Mouse (Mus musculus): ENCODE measurements around the gene Vax1.

Gene Vax1

DNA sequence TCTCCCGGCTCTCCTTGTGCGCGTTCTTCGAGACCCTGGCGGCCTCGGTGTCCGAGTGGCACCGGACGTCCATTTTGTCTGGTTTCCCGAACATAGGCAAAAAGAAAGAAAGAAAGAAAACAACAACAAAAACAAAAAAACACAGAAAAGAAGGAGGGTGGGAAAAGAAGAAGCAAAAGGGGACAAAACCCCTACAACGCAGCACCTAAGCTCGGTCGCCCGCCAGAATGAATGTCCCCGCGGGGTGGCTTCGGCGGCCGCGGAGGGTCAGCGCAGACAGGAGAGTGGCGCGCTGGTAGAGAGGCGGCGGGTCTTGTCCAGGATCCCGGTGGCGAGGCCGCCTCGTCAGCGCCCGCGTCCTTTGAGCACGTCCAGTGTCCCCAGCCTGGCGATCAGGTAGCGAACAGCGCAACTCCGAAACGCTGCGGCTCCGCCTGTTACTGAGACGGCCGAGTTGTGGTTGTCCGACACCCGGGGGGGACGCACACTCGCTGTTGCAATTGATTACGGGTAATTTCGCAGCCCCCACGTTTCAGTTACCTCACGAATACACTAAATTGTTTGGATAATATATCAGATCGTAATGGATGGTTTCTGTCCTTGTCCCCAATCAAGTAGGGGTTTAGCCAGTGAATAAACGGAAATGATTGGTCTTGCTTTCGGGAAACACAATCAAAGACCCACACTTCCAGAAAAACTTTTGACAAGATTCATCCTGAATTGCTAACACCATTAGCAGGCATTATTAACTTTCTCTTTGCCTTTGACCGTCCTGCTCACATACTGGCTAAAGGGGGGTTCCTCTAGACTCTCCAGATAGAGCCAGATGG, at the start of gene Vax1:
Gene Vax1 (minus strand): TSS at position 121 of the 830 bp plus-strand sequence.
- no peak for DNase-seq (ENCODE audit: low read depth, low spot score)

DNA sequence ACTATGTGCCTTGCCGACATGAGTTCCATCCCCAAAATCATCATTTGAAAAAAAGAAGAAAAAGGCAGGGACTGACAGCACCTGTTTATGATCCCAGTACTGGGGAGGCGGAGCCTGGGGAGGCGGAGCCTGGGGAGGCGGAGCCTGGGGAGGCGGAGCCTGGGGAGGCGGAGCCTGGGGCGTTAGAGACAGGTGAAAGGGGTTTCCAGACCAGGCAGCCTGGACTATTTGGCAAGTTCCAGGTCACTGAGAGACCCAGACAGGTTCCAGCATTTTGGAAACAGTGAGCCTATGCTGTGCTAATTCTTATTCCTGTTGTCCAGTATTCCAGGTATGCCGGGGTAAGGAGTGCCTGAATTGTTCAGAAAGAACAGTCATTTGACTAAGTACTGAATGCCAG, 49.1 kb upstream of the Vax1 start, which contains the start of gene Kcnk18:
Gene Kcnk18 (plus strand): TSS at position 224 of the 400 bp plus-strand sequence.
- no peak for DNase-seq (ENCODE audit: low read depth, low spot score)

DNA sequence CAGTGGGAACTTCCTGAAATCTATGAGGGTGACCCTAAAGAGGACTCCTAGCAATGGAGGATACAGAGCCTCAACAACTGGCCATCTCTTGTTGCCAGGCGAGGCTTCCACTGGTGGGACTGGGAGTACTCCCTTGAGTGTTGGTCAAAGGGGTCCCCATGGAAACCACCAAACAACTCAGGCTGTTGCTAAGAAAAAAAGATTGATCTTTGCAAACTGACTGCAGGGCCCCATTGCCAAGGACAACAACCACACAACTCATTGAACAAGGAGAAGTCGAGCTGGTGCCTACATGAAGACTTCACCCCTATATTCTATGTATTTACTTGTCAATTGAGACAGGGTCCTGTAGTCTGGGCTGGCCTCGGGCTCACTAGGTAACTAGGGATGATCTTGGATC, 47.0 kb upstream of the Vax1 start:
- no peak for DNase-seq (ENCODE audit: low read depth, low spot score)

DNA sequence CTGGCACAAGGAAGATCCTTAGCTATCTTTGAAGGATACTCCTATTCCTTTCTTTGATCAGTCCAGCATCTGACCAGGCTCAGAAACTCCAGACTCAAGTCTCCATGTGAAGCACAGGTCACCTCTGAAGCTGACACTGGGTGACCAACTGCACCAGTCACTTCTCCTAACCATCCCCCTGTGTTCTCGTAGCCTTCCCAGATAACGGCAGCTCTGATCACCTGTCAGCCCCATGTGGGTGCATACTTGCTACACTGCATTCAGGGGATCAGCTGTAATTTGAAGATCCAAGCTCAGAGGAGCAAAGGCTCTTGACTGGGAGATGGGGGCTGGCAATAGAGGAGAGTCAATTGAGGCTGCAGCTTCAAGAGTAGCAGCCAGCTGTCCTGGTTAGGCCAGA, 39.1 kb upstream of the Vax1 start:
- no peak for DNase-seq (ENCODE audit: low read depth, low spot score)

DNA sequence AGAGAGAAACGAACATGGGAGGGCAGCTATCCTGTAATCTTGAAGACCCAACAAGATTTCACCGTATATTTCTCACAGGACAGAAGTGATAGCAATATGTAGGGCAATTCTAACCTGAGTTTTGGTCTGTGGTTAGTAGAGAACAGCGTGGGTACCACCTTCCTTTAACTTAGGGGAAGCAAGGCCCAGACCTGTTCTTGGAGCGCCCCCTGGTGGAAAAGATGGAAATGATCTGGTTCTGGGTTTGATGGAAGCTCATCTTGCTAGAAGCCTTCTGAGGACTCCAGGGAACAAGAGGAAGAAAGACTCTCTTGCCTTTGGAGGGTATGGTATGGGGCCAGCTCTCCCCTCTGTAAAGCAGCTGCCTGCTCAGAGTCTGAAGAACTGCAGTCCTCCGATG, 38.6 kb upstream of the Vax1 start:
- peak; percentile 42 for DNase-seq (ENCODE audit: low read depth, low spot score)

DNA sequence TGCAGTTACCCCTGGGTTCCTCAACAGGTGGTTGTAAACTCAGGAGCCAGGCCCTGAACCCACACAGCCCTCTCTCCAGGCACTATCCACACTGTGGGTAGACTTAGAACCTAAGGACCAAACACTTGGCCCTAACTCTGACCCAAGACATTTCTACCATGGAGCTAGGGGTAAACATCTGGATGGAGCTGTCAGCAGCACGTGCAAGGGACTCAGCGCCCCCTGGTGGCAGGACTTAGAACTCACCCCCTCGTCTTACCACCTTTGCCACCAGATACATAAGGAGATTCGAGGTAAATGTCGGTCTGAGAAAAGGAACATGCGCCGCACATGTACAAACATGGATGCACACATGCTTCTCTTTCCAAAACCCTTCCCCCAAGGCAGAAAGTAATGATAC, 28.3 kb upstream of the Vax1 start:
- peak; percentile 40 for DNase-seq (ENCODE audit: low read depth, low spot score)

DNA sequence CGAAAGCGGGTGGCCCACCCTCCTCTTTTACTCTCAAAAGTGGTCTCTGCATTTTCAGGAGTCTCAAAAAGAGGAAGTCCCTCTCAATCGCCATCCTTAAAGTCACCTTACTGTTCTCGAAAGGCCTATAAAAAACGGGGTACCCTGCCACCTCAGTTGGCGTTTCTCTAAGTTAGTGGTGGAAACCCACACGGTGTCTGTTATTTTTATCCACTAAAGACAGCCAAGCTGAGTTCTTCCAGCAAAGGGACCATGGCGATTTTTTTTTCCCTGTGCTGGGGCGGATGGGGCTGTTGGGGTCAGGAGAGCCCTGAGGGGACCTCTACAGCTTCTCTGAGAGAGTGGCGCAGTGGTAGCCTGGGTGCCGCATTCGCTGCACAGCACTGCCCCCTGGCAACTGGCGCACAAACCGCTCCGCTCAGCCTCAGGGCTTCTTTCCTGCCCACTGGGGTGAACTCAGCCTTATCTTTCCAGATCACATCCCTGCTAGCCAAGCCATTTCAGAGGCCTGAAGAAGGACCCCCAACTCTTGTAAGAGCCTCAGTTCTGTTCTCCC, 26.3 kb upstream of the Vax1 start:
- DNase-seq (ENCODE audit: low read depth, low spot score) = no peak

DNA sequence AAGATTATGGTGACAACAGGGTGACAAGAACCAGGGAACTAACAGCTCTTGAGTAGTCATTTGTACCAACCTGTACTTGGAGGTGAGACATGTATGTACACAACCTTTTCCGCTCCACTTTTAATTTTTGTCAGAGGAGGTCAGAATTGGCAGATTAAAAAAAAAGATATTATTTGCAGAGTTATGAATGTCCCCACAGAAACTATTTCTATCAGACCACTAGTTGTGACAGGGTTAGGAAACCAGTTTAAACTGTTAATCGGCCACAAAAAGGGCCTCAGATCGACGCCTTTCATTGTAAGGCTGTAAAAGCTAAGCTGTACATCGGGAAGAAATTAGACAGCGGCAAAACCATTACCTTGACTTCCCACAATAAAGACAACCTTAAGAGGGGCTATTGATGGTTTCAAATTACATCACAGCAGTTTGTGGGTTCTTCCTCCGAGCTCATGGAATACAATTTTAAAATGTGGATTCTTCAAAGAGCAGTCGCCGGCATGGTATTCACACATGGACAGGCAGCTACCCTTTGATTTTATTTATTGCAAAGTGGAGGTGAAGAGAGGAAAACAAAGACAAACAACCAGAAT, 25.4 kb upstream of the Vax1 start:
- DNase-seq (ENCODE audit: low read depth, low spot score) = no peak

DNA sequence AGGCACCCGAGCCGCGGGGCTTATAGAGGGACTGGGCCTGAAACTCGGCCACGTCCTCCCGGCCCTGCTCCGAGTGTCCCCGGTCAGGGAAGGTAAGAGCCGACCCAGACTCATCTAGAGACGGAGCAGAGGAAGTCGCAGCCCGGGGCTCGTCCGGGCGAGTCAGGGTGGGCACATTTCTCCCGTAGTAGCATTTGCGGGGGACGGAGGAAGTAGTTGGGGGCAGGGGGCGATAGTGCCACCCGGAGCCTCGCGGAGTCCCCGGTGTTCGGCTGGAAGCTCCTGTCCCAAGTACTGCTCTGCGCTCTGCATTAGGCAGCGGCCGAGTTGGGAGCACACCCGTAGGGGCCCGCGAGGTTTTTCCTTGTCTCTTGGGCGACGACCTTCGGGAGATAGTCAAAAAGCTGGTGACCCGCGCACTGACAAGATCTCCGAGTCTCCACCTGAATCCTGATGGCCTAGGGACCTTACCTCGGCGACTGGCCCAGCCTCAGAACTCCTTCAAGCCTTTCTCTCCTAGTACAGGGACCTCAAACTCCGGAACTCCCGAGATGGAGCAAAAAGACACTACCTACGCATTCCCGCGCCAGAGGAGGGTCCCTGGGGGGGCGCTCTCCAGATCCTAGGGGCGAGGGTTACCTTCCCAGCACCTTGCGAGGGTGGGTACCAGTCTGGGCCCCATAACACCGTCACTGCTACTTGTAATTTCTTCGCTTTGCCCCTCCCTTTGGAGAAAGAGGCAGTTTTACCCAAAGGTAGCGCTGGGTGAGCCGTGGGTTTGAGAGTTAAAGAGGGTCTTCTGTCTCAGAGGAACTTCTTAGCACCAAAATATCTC, 24.3 kb upstream of the Vax1 start:
- DNase-seq (ENCODE audit: low read depth, low spot score) = no peak

DNA sequence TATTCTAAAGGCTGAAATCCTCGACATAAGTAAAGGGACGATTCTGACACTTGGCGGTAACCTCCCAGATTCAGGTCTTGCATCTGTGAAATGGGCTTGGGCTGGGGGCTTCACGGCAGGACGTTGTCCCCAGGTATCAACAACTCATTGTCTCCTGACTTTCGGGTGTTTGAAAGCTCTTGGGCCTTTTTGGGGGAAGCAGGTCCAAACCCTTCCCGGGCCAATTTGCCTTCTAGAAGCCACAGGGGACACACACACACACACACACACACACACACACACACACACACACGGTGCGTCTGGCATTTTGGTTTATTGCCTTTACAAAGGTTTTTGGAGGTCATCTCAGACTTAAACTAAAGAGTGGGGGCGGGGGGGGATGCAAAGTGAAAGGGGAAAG, 23.6 kb upstream of the Vax1 start:
- DNase-seq (ENCODE audit: low read depth, low spot score) = no peak

DNA sequence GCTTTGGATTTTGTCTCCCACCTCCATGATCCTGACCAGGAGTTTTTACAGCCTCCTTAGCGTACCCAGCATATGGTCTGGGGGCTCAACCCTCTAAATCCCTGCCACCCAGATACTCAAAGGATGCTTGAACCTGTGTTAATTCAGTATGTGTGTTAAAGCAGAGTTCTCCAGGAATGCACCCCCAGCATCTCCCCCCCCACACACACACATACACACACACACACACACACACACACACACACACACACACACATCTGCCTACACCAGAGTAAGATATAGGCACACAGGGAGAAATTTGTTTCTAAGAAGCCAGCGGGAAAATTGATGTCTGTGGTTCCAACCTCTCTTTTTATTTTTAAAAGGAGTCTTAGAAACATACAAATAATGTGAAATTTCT, 22.6 kb upstream of the Vax1 start:
- no peak for DNase-seq (ENCODE audit: low read depth, low spot score)

DNA sequence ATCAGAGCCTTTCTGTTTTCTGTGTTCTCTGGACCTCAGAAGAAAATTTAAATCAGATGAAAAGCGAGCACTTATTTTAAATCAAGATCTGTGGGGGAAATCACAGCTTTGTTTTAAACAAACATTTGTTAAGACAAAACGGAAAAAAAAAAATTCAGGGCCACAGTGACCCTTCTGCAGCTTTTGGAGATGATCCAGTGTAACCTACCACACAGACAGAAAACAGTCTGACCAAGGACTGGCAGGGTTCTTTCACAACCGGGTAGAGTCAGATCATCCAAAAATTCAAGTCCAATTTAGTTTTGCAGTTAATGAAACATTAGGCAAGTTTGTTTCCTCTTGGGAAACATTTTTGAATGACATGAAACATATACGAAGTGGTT, 21.3 kb upstream of the Vax1 start:
- DNase-seq (ENCODE audit: low read depth, low spot score) = no peak

DNA sequence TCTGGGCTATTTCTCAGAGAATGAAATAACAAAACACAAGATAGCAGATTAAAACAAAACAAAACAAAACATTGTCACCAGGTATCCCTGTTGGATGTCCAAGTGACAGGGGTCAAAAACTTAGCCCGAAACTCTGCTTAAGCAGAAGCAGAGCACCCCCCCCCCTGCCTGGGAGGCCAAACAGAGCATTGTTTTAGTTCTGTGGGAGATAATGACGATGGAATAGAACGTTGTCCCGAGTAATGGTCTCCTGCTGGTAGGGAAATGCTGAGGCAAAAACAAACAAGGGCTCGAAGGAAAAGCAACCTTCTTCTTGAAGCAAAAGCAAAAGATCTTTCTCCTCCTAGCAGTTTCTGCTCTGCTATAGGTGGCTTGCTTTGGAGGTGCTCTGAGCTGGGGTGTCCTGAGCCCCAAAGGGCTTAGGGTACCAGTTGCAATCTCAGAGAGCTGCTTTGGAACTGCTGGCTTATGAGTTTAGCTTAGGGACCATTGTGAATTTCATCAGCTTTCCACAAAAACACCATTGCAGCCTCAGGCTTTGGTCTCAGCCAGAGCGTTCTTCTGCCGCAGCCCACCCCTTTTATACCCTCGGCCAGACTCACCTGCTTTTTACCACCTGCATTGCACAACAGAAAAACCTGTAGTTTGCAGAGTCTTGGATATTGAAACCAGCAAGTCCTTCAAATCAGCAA, 20.7 kb upstream of the Vax1 start:
- no peak for DNase-seq (ENCODE audit: low read depth, low spot score)

DNA sequence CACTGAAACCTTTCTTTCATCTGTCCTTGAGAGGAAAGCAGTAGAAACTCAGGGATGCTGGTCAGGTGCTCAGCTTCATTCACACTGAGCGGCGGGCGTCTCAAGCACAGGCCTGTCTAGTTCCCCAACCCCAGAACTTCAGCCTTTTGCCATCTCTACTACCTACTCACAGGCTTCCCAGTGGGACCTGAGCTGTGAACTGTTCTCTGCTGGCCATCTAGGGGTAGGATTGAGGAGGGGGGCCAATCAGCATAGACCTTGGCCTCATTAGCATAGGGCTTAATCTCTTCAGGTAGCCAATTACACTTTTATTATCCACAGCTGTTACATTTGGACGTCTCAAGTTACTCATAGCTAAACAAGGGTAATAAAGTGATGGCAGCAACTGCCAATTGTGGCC, 19.1 kb upstream of the Vax1 start:
- no peak for DNase-seq (ENCODE audit: low read depth, low spot score)

DNA sequence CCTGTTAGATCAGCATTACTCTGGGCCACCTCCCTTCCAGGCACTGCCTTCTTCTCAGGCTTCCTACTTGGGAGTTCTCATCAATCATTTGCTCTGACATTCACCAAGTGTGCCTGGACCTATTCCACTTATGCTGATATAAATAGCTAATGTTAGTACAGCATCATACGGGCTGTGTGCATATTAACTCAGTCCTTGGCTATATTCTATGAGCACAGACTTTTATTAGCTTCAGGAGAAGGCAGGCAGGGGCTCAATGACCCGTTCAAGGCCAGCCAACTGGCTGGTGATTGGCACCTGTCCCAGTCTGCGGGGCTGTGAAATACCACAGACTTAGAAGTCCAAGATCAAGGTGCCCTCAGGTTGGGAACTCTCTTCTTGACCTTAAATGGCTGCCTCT, 14.1 kb upstream of the Vax1 start:
- DNase-seq (ENCODE audit: low read depth, low spot score) = no peak

DNA sequence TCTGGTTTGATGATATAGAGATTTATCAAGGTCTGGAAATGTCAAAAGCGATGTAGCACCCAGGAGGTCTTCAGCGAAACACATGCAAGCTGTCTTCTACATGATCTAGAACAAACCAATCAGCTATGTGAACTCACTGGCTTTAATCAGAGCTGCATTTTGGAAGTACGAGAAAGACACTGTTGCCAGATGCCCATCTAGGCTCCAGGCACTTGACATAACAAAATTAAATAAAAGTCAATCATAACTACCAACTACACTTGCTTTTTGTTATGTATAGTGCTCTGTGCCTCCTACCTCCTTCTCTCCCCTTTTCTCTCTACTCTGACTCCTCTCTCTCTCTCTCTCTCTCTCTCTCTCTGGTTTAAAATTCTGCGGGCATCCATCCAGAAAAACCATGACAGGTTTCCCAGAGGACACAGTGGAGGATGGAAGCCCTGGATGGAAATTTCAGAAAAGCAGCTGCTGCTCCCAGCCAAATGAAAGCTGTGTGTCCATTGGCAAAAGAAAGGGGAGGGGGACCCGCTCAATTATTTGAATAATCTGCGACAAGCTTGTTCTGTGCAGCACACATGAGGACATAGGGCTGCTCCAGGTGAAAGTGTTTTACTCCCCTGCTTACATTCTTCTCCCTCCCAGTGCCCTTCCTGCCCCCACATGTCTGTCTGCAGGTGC, 3.6 kb upstream of the Vax1 start:
- no peak for DNase-seq (ENCODE audit: low read depth, low spot score)

DNA sequence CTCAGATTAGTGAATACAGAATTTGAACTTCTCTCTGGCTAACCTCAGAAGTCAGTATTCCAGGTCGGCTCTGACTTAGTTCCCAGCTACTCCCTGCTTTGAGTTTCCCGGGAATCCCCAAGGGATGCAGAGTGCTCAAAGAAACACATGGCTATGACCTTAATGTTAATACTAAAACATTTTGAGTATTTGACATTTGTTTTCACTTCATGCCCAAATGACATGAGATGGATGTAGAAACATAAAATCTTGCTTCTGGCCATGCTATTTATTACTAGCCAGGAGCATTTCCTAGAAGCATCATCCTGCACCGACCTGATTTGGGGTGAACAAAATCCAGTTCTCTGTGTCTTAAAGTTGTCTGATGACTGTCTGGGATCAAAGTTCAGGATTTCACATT, 2.9 kb upstream of the Vax1 start:
- no peak for DNase-seq (ENCODE audit: low read depth, low spot score)

DNA sequence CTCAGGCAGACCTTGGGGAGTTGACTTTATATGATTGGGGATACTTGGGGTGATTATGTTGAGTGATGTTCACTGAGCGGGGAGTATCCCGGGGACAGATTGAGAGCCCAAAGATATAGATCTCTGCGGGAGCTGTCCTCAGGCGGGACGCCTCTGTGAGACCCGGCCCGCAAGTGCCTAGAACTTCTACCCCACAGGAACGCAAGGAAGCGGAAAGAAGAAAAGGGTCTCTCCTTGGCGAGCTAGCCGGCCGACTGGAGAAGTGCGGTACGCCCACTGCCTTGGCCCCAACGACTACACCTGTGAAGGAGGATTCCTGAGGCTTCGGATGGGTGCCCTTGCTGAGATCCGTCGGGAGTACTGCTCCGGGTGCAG, 2.0 kb upstream of the Vax1 start:
- no peak for DNase-seq (ENCODE audit: low read depth, low spot score)

DNA sequence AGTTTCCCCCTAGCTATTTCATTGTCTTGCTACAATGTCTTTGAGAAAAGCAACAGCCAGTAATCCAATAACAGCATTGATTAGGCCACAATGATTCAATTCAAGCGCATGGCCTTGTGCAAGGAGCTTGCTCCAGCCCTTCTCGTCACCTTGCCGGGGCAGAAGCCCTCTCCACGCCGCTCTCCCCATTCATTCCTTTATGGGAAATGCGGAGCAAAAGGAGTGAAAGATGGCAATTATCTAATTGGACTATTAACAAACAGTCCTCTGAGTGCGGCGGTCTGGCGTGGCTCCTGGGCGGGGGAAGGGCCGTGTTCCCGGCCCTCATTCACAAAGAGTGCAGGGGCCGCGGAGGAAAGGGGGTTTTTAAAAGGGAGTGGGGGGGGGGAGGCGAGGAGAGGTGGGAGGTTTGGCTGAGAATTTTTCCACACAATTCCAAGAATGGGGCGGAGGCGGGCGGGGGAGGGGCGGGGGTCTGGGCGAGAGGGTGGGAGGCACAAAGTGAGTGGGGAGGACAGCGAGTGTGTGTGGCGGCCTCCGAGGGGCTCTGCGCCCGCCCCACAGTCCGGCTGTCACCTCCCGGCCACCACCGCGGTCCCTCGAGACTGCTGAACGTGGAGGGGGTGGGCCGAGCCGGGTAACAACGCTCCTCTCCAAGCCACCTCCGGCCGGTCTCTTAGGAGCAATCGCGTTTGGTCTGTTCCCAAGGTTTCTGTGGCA, 1.5 kb upstream of the Vax1 start:
- no peak for DNase-seq (ENCODE audit: low read depth, low spot score)

DNA sequence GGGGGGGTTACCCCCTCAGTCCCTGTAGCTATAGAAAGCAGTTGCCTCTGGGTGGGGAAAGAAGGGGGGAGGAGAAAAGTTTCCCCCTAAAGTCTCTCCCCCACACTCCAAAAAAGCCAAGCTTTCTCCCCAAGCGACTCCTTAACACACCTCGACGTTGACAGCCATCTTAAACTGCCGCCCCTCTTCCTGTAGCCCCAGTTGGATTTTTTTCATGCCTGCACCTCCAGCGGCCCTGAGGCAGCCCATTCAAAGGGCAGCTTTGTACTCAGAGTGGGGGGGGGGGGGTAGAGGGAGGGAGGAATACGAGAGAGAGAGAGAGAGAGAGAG, 875 bp upstream of the Vax1 start:
- DNase-seq (ENCODE audit: low read depth, low spot score) = no peak

All from WW6 (cell line).